Mouse (Mus musculus) cerebellum, postnatal 14 days (tissue): ENCODE data around the gene Brd2.
A peak's percentile ranks its signal among the peaks of the same experiment; 100 is the strongest.

Source experiments
- DNase-seq, 2 experiments: peaks; one replicate each; pipeline ENCODE4 v3.0.0; 2021; ENCODE audit warnings: mixed read lengths in 2 of 2

Brd2 gene

DNA sequence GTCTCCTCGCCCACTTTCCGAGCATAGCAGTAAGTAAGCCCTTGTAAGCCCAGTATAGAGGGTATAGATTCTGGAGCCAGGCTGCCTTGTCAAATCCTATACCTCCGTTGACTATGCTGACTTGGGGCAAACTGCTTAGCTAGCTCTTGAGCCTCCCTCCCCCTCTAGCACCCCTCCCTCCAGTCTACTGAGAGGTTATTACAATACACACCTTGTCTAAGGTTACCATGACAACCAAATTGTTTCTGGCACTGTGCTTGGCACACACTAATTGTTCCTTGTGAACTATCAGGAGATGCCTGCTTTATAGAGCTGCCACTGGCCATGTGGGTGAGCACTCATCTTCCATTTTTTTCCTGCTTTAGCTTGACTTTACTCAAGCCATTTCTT is 12.6 kb downstream of the Brd2 start:
- DNase-seq: no peak

DNA sequence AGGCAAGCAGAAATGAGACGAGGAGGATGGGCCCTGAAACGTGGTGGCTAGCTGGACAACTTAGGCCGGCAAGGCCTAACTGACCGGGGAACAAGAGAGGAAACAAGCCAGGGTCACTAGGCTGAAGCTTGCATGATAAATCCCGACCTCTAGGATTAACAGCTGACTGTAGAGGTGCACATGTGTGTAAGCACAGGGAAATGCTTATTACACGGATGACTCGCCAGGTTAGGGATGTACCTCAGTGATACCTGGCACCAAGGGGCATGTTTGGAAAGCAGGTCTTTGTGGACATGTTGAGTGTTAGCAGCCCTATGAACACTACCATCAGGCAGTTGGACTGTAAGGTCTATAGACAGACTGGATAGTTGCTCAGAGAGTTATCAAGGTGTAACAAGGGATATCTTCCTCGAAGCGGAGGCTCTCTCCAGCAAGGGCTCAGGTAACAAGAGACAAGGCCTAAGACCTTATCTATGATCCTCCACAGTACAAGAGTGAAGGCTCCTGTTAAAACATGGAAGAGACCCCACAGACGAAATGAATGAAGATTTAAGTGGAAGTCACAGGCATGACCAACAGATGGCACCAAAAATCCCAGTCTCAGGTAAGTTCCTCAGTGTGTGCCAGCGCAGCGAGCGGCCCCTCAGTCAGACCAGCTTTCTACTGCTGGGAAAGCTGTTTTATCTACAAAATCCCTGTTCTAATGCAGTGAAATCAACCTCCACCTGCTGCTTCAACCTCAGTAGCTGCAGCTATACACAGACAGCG is 13.2 kb downstream of the Brd2 start:
- peak; percentile 58 to 60 for DNase-seq

DNA sequence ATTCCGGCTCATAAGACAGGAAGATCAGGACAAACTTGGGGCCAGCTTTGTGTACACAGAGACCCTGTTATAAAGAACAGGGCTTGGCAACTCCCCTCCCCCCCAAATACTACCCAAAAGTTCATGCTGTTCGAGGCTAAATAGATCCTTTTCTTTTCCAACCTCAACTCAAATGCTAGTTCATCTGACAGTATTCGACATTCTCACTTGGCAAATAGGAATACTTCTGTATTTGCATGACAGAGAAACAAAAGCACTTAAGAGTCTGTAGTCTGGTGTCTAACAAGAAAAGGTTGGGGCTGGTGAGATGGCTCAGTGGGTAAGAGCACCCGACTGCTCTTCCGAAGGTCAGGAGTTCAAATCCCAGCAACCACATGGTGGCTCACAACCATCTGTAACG is 14.0 kb downstream of the Brd2 start:
- no peak for DNase-seq

DNA sequence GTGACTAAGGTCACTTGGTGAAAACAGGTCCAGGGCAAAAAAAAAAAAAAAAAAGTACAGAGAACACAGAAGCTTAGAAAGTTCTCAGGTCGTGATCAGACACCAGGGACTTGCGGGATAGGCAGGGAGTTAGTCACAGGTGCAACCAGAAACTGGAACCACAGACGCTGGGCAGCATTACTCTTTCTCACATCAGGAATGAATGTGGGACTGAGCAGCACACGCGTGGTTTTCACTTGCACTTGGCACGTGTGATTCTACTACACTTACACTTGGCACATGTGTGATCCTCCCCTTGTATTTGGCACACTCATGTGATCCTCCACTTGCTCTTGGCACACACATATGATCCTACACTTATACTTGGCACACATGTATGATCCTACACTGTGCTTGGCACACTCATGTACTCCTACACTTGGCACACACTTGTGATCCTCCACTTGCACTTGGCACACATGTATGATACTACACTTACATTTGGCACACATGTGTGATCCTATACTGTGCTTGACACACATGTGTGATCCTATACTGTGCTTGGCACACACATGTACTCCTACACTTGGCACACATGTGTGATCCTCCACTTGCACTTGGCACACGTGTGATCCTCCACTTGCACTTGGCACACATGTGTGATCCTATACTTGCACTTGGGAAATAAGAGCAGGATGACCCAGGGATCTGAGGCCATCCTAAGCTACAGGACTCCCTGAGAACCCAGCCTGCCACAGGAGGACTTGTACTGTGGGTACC is 15.1 kb downstream of the Brd2 start:
- DNase-seq: no peak

DNA sequence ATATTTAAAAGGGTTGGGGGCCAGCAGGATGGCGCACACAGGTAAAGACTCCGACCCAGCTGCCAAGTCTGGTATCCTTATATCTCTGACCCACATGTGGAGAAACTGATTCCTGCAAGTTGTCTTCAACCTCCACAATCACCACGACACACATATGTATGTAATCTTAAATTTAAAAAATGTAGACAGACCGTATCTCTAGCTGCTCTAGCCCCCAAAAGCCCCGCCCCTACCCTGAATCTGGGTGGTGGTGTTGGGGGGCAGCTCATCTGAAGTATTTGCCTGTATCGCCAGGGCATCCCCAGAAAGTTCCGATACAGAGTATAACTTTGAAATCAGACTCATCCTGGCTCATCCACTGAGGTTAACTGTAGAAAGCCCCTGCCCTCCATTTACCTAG is 15.9 kb downstream of the Brd2 start:
- no peak for DNase-seq

DNA sequence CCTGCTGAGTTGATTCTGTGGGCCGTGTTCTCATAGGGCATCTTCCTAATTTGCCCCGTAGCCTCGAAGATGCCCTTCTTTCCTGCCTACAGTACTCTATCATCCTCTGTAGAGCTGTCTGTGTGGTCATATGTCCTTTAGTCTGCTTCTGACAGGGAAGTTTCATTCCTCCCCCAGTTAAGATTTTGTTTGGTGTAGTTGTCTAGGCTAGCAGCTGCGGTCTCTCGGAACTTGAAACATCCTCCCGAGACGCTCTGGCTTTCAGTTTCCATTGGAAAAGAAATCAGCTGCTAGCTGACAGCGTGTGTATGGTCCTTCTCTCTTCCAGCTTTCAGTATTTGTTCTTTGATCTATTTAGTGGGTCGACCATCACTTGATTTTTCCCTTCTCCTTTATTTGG is 17.6 kb downstream of the Brd2 start:
- no peak for DNase-seq

DNA sequence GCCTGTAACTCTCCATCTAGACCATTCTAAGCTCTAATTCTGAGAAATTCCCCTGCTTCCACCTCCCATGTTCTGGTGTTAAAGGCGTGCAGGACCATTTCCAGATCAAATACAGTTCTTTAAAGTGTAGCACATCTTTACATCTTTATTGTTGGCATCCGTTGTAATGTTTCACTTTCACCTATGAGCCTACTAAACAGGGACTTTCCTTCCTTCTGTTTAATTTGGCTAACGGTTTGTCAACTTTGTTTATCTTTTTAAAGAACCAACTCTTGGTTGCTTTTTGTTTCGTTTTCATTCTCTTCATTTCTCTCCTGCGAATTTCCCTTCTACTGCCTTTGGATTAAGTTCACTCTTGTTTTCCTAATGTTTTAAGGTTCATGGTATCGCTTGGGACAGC is 19.6 kb downstream of the Brd2 start:
- no peak for DNase-seq

DNA sequence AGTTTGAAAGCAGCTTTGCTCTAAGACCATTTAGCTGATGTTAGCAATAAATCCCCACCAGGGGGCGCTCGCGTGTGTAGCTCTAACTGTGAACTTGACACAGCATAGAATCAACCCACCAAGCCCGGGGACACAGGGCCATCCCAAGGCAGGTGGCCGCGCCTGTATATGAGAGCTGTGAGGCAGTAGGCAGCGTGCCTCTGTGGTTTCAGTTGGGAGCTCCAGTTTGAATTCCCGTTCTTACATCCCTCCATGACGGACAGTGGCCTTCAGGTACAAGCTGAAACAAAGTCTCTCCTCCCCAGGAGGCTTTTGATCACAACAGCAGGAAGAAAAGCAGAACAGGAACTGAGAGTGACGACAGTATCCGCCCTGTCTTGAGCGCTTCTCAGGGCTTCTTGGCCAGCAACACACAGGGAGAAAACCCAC is 20.8 kb downstream of the Brd2 start:
- peak; percentile 96 to 99 for DNase-seq

DNA sequence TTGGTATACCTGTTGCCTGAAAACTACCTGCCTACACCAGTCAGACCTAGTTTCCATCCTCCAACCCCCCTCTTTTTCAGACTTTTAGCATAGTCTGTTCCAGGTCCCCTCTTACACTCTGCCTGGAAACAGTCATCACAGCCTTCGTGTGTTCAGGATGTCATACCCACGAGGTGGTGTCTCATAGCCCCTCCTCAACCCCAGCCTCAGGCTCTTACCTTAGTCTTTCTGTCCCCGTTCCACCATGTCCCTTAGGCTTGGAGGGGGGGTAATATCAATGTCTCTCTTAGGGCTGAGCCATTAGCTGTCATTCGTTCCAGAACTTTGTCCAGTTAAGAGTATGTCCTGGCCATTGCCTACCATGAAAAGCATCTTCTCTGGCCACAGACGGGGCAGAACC is 21.2 kb downstream of the Brd2 start:
- no peak for DNase-seq

DNA sequence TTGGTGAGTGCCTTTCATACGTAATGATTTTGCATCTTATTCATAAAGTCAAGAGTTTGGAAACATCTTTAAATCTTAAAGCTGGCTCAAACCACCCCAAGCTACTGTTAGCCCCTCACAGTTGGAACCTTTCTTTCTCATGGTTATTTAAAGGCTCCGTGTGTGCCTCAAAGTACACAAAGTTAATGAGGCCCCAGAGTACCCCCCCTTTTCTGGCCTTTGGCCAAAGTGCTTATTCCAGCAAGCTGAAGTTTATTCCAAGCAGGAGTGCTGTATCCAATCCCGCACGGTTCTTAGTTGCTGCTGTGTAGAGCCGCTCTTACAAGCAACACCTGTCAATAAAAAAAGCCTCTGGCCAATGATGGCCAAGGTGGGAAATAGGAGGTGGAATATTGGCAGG is 22.9 kb downstream of the Brd2 start:
- no peak for DNase-seq

DNA sequence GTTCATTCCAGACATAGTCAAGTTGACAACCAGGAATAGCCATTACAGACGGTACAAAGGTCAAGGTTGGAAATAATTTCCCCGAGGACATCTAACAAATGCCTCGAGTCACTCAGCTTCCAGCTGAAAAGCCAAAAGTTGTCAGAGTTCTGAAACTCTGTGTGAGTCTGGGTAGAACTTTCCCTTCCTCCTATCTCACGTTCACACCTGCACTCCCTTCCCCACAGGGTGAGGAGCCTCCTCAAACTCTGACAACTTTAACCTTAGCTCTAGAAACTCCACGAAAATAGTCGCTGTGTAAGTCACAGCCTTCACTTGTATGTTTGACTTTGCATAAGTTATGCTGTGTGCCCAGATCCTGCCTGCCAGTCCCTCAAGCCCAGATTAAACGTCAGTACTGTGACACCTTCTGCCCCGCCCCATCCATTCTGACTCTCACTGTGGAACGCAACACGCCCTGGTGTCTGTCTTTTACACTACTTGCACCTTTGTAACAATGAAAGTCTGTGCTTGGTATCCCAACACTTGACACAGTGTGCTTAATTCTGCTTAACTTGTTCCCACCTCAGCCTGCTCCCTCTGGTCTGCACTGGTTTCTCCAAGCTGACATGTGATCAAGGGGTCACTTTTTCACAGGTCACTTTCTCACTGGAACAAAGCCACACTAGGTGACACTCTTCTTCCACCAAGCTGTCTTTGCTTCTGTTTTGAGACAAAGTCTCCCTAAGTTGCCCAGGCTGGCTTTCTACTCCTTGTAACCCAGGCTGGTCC is 23.5 kb downstream of the Brd2 start:
- no peak for DNase-seq

DNA sequence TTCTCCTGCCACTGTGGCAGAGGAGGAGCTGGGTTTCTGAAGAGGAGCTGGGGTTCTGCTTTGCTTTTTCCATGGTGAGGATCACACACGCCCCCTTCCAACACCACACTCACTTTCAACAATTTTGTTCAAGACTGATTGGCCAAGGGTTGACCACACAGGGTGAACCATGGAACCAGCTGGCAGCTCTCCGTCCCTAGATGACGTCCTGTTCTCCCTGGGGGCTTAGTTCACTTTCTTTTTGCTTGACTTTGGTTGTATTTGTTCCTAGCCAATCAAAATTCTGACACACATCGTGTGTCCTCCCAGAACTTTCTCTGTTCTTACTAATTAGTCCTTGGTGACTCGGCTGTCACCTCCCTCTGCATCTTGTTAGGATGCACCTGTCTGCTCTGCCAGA is 25.2 kb downstream of the Brd2 start:
- DNase-seq: no peak

DNA sequence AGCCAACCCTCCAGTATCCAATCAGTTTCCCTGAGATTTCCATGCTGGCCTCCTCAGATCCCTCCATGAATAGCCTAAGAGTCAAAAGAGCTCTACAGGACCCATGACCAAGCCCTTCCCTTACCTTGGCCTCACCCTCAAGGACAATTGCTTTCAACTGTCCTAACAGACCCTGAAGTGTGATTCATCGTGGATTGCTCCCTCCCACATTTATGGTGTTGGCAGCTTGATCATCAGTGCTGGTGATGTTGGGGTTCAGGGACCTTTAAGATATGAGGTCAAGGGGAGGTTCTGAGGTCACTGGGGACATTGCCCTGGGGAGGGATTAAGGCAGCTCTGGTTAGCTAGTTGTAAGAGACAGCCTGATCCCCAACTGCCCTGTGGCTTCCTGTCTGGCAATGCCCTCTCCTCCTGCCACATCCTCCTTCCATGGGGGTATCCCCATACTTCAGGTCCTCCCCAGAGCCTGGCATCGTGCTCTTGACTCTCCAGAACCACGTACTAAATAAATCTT is 25.9 kb downstream of the Brd2 start:
- no peak for DNase-seq

DNA sequence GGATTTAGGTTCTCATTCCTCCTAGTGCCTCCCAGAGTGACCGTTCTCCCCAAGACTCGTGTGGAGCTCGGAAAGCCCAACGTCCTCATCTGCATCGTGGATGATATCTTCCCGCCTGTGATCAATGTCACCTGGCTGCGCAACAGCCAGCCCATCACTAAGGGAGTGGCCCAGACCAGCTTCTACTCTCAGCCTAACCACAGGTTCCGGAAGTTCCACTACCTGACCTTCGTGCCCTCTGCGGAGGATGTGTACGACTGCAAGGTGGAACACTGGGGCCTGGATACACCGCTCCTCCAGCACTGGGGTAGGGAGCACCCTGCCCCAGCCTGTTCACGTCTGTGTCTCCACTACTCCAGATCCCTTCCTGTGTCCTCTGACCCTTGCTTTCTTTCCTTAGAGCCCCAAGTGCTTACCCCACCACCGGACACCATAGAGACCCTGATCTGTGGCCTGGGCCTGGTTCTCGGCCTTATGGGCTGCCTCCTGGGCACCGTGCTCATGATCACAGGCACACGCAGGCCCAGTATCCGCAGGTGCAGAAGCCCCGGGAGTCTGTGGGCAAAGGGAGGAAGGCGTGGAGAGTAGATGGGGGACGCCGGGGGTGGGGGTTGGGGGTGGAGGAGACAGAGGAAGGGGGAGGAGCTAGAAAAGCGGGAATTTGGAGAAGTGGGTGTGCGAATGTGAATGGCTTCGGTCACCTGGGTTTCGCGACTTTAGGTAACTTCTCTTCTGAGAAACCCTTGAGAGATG is 28.0 kb downstream of the Brd2 start:
- no peak for DNase-seq

DNA sequence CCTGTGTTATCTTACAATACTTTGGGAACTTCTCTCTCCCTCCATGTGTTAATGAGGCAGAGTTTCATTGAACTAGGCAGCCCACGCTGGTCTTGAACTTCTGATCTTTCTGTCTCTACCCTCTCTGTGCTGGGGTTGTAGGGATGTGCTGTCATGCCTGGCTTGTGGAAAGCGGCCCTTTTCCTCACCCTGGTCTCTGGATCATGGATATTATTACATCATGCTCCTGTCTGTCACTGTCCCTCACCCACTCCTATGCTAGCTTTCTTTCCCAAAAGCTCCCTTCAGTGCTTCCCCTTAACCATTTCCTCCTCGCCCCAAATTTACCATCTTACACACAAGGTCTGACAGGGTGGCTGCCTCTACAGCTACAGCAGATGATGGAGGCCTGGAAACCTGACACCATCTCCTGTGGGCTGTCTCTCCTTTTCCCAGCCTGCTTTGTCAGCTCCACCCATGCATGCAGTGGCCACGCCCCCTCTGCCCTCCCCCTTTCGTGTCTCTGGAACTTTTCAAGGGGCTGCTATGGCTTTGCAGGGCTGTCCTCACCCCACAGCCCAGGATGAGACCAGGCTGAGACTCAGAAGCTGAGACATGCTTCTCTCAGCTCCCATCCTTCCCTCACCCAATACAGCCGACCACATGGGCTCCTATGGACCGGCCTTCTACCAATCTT is 29.1 kb downstream of the Brd2 start:
- DNase-seq: no peak

DNA sequence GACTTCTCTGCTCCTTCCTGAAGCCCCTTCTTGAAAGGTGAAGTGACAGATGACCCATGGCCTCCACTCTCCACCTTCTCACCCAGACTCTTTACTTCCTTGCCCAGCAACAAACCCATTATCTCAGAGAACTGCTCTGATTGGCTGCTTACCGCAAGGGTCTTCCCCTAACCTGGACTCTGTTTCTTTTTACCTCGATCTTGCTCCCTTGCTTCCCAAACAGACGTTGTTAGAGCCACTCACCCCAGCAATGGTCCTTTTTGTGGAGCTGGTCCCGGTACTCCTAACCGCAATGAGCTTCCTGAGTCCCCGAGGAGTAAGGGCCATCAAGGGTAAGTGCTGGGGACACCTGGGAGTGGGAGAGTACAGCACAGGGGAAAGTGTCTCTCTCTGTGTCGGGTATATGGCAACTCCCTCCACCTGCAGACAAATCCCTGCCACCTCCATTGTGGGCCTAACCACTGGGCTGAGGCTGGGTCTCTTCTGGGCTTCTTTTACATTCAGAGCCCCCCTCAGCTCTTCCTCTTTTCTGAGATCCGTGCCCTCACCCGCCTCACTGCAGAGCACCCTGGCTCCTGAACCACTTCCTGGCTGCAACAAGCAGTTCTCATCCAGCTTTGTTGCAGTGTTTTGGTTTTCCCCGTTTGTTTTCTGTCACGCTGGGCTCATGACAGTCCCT is 30.1 kb downstream of the Brd2 start, which contains the start of gene H2-Oa:
TSS of gene H2-Oa (plus strand) at position 144 of the 679 bp plus-strand sequence.
- no peak for DNase-seq

DNA sequence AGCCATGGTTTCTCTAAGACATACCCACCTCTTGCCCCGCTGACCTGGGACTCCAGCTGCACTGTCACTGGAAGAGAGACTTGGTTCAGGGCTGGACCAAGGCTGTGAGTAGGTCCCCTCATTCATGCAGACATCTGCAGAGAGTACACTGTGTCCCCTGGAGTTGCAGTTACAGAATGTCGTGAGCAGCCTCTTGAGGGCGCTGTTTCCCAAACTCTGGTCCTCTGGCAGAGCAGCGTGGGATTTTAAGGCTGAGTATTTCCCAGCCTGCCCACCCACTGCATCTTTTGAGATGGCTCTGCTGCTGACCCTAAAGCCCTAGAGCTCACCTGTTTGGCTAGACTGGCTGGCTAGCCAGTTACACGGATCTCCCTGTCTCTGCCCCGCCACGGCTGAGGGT is 31.5 kb downstream of the Brd2 start:
- peak in 1 of 2 experiments; percentile 38 for DNase-seq

DNA sequence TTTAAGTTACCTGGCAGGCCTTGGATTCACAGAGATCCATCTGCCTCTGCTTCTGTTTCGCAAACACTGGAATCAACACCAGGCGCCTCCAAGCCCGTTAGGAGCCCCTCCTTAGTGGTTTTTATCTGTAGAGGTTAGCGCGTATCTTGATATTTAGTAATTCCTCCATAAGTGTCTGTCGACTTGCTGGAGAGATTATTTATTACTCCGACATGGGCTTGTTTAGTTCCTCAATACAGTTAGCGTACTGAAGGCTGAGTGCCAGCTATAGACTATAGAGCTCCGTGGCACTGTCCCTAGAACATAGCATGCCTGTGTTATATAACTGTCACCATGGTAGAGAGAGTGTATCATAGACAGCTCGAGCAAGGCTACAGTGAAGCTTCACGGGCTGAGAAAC is 34.3 kb downstream of the Brd2 start:
- no peak for DNase-seq

DNA sequence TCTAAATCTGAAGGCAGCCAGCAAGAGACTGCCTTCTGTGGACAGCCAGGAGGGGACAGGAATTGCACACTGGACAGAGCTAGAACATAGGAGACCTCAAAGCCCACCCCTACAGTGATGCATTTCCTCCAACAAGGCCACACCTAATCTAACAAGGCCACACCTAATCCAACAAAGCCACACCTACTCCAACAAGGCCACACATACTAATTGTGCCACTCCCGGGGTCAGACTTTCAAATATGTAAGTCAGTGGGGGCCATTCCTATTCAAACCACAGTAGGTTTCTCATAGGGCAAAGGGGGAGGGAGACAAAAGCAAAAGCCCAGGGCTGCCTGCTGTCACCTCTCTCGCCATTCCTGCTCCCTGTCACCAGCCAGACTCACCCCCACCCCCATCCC is 35.0 kb downstream of the Brd2 start:
- no peak for DNase-seq

DNA sequence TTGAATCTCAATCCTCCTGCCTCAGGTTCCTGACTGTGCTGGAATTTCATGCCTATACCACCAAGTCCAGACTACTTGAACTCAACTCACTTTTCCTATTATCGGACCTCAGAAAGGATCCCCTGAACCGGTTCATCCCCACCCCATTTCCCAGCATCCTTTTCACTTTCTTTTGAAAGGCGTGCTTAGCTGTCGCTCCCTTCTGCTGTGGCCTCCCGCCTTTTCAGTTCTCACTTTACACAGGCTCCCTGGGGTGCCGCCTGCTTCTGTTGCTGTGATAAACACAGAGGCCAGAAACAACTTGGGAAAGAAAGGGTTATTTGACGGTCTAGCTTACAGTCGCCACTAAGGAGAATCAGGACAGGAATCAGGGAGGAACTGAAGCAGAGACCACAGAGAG is 39.3 kb downstream of the Brd2 start:
- no peak for DNase-seq

DNA sequence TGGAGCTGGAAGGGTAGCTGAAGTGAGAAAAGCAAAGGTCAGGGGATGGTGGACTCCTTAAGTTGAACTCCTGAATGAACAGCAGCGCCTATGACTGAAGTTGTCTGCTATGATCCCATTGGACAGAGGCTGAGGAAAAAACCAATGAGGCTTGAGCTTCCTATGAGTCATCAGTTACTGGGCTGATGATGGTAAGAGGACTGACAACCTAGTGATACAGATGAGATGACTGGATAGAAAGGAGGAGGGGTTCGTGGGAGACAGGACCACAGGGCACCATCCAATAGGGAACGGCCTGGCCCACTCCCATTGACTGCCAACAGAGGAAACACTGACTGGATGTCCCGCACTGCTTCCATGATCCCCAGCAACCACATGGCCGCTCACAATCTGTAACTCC is 42.8 kb downstream of the Brd2 start:
- DNase-seq: peak; percentile 39 to 54
